Mouse (Mus musculus): ENCODE measurements around the gene Aktip.

Gene Aktip

GRCm38 (mm10) chr8:91199876-91200275 is at the start of gene Aktip:
Aktip (minus strand) TSS chr8:91199976.
- no peak for DNase-seq (ENCODE audit: low read depth)

GRCm38 (mm10) chr8:91245821-91246454 is 46.2 kb upstream of the Aktip start:
- DNase-seq (ENCODE audit: low read depth): no peak

GRCm38 (mm10) chr8:91242721-91243120 is 42.9 kb upstream of the Aktip start:
- no peak for DNase-seq (ENCODE audit: low read depth)

- DNase-seq (ENCODE audit: low read depth): no peak
Observed at GRCm38 (mm10) chr8:91241873-91242519, 42.2 kb upstream of the Aktip start.

GRCm38 (mm10) chr8:91241371-91241770 is 41.6 kb upstream of the Aktip start:
- DNase-seq (ENCODE audit: low read depth): no peak

- no peak for DNase-seq (ENCODE audit: low read depth)
Observed at GRCm38 (mm10) chr8:91237191-91237590, 37.4 kb upstream of the Aktip start.

GRCm38 (mm10) chr8:91234097-91234496 is 34.3 kb upstream of the Aktip start:
- no peak for DNase-seq (ENCODE audit: low read depth)

GRCm38 (mm10) chr8:91227421-91227841 is 27.7 kb upstream of the Aktip start:
- DNase-seq (ENCODE audit: low read depth): no peak

GRCm38 (mm10) chr8:91224227-91224626 is 24.5 kb upstream of the Aktip start:
- no peak for DNase-seq (ENCODE audit: low read depth)

GRCm38 (mm10) chr8:91221841-91222240 is 22.1 kb upstream of the Aktip start:
- peak; percentile 61 for DNase-seq (ENCODE audit: low read depth)

- no peak for DNase-seq (ENCODE audit: low read depth)
Observed at GRCm38 (mm10) chr8:91218271-91218670, 18.5 kb upstream of the Aktip start.

- DNase-seq (ENCODE audit: low read depth): no peak
Observed at GRCm38 (mm10) chr8:91217062-91217905, 17.5 kb upstream of the Aktip start.

GRCm38 (mm10) chr8:91214287-91214686 is 14.5 kb upstream of the Aktip start:
- no peak for DNase-seq (ENCODE audit: low read depth)

- DNase-seq (ENCODE audit: low read depth): no peak
Observed at GRCm38 (mm10) chr8:91212948-91213347, 13.2 kb upstream of the Aktip start.

GRCm38 (mm10) chr8:91209658-91210057 is 9.9 kb upstream of the Aktip start:
- no peak for DNase-seq (ENCODE audit: low read depth)

GRCm38 (mm10) chr8:91207676-91208075 is 7.9 kb upstream of the Aktip start:
- no peak for DNase-seq (ENCODE audit: low read depth)

GRCm38 (mm10) chr8:91205897-91206296 is 6.1 kb upstream of the Aktip start:
- no peak for DNase-seq (ENCODE audit: low read depth)

- DNase-seq (ENCODE audit: low read depth): no peak
Observed at GRCm38 (mm10) chr8:91201184-91201583, 1.4 kb upstream of the Aktip start.

GRCm38 (mm10) chr8:91198036-91198435 is 1.7 kb downstream of the Aktip start:
- DNase-seq (ENCODE audit: low read depth): no peak

- DNase-seq (ENCODE audit: low read depth): no peak
Observed at GRCm38 (mm10) chr8:91197233-91197632, 2.5 kb downstream of the Aktip start.

- no peak for DNase-seq (ENCODE audit: low read depth)
Observed at GRCm38 (mm10) chr8:91196661-91197060, 3.1 kb downstream of the Aktip start.

- no peak for DNase-seq (ENCODE audit: low read depth)
Observed at GRCm38 (mm10) chr8:91194081-91194480, 5.7 kb downstream of the Aktip start.

- no peak for DNase-seq (ENCODE audit: low read depth)
Observed at GRCm38 (mm10) chr8:91192941-91193340, 6.8 kb downstream of the Aktip start.
